Mouse (Mus musculus) right cerebral cortex, postnatal 10 days (tissue): ENCODE results near the gene Mettl9.
"Not testable (repeated sequence)": the region's sequence is repeated elsewhere in the genome, so short reads cannot be mapped to it uniquely, and the experiment has no call there.

Source experiments
- DNase-seq, 2 experiments: peaks; one replicate each; pipeline ENCODE4 v3.0.0; 2021; ENCODE audit warnings: low spot score in 2 of 2

The Mettl9 gene

DNA sequence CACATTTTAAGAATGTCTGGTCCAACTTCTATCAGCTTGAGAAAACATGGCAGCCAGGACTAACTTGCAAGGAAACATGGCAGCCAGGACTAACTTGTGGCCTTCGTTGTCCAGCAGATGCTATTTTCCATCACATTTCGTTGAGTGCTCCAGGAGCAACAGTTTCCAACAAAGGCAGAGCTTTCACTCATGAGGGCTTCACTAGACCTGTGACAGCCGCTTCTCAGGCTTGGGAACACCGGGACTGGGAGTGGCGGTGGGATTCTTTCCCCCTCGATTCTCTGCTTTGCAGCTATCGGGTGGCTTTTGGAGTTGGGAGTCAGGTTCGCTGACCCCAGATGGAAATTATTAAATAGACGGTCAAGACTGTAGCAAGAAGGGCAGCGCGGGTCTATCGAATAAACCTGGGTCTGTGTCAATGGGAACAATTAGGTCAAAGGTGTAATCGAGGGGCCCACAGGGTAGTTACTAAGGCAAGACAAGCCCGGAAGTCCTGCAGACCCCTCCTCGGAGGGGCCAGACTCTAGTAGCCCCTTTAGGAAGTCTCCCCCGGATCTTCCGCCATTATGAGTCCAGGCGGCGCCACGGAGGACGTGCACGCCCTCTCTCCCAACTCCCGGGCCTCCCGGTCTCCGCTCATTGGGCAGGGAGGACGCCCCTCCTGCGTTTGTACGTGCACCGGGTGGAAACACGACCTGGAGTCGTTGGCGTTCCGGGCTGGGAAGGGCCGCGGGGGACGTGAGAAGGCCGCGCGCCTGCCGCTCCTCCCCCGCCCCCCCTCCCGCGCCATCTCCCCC is at the start of gene Mettl9:
Gene Mettl9 (plus strand): TSS at position 590 of the 797 bp plus-strand sequence.
- peak; percentile 97 for DNase-seq

DNA sequence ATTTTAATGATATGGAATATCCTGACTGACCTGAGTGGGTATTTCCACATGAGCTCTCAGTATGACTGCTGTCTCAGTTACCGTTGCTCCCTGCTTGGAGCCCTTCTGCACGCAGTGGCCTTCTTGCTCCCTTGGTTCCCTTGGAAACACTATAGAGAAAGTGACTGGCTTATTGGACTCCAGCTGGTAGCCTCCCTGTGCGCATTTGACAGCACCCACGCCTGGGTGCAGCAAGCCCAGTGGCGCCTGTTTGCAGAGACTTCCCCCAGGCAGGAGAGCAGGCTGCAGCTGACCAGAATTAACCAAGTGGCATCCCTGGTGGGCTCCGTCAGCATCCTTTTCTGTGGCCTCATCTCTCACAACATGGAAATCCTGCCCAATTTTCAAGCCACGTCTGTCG is 43.1 kb upstream of the Mettl9 start:
- no peak for DNase-seq

DNA sequence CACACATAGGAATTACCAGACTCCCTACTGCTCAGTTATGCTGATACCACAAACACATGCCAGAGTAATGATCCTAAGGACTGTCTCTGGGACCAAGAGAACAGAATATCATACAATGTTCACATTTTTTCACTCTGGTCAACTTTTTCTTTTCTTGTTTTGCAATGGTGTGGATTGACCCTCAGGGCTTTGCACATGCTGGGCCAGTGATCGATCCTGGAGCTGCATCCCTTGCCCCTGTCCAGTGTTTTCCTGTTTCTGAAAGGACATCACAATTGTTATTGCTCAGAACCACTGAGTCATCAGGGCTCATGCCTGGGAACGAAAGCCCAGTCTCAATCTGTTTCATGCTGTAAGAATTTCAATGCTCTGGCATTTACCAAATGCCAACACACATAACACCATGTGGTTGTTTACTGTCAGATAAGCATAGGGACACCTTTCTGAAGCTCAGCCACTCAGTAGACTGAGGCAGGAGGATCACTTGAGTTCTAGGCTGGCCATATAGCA is 35.2 kb upstream of the Mettl9 start:
- no peak for DNase-seq

DNA sequence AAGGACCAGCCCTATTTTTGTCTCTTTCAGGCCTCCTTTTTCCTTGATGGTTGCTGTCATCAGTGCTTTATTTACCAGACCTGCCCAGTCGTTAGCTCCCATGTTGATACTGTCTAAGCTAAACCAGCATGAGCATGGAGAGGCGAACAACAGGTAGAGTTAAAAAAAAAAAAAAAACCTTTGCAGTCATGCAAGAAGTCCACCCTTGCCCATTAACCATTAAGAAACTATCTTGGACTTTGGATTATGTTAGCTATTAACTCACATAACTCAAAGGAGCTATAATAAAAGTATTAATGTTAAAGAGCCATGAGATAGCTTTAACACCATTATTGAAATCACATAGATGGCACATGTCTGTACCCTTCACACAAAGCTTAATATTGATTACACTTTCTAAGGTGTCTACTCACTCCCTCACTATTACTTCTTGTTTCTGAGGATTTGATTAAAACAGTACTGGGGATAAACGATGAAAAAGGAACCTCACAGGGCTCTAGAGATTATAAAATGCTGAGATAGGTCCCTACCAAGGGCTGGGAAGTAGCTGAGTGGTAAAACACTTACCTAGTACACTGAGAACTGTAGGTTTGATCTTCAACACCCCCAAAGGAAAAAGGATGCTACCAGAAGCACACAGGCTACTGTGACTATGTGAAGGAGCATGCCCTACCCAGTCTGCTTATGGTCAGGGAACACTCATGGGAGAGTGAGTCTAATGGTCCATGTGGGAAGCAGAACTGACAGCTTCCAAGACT is 34.0 kb upstream of the Mettl9 start:
- no peak for DNase-seq

DNA sequence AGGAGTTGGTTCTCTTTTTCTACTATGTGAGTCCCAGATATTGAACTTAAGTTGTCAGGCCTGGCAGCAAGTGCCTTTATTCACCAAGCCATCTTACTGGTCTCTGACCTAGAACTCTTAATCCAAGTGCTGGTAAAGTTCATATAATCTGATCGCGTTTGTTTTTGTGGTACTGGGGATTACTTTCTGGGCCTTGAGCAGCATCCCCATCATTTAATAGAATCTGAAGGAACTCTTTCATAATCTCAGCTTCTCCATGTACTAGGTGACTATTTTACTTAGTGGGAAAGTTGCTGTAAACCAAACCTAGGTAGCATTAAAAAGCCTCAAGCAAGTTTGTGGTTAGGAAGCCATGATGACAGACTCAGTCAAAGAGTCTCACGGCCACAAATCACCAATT is 32.4 kb upstream of the Mettl9 start:
- no peak for DNase-seq

DNA sequence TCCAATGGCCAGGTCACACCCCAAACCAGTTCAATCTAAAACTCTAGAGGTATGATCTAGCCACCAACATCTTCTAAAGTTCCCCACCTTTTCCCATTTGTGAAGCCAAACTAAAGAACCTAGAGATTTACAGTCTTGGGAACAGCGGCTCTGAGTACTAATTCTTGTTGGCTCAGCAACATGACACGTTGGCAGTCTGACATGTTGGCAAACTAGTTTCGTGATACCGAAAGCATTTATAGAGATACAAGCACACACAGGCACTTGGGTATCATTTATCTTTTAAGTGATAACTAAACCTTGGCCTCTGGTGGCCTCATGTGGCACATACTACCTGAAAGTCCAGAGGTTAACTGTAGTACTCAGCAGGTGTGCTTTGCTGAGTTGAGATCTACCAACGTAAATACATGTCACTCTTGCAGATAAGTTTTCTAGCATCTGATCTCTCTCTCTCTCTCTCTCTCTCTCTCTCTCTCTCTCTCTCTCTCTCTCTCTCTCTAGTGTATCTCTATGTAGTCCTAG is 31.8 kb upstream of the Mettl9 start:
- DNase-seq: no peak

DNA sequence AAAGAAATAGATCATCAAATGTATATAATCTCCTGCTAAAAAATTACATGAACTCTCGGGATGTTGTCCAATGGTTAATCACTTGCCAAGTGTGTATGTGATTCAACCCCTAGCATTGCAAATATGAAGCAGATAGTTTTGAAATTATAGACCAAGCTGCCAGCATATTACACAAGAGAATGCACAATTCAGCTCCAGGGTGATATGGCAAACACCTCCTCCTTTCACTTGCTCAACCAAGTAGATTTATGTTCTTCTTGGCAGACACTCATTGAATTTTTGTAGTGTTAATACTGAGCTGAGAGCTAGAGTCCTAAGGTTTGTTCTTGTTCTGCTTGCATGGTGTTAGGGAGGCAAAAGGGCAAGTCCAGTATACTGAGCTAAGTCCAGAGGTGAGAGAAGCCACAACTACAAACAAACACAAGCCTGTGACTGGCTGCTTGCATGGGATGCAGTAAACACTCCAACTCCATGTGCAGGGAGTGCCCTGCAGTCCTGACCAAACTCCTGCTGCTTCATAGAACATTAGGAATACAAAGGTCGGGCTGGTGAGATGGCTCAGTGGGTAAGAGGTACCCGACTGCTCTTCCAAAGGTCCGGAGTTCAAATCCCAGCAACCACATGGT is 30.3 kb upstream of the Mettl9 start:
- no peak for DNase-seq

DNA sequence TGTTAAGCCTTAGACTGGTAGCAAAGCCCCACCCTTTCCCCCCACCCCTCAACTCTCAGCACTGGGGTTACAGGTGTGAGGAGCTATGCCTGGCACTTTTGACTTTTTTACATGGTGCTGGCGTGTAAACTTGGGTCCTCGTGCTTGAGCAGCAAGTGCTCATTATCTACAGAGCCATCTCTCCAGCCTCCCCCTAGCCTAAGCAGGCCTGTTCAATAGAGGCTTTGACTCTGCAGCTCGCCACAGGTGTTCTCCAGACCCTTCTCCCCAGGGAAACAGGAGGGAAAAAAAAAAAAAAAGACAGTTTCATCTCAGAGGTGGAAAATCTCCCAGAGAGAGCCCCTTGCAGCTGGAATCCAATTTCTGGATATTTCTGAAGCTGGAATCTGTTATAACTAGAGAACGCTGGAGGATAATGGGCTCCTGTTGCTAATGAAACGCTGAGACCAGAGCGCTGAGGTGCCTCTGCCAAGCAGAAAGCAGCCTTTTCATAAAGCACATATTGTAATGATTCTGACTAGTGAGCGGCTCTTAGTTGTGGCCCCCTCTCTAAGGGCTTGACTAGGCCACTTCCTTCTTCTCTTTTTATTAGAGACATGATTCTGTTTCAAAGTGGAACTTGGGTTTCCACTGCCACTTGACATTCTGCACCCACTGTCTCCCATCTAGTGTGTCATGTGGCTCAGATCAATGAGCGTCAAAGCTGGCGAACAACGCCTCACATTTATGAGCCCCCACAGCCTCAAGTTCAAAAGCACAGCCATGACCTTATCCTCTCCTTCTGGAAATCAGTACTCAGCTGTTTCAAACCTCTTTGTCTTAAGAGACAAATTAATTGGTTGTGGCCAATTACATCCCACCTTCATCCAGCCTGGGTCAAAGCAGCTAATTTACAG is 22.2 kb upstream of the Mettl9 start:
- DNase-seq: no peak

DNA sequence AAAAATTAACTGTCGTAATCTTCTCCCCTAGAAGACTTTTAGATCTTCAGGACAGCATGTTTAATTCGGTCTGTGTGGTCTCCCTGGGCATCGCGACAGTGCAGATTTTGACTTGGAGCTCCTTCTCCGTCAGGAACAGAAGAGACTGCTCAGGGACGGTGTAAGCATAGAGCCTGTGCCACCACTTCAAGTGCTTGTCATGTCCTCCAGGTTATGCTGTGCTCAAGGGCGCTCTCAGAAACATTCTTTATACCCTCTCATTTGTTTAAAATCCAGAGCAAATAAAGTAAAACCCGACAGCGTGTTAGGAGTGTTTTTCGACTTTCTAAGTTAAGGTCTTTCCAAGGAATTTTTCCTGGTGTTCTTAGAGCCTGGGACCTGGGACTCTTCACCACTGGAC is 19.8 kb upstream of the Mettl9 start:
- DNase-seq: no peak

DNA sequence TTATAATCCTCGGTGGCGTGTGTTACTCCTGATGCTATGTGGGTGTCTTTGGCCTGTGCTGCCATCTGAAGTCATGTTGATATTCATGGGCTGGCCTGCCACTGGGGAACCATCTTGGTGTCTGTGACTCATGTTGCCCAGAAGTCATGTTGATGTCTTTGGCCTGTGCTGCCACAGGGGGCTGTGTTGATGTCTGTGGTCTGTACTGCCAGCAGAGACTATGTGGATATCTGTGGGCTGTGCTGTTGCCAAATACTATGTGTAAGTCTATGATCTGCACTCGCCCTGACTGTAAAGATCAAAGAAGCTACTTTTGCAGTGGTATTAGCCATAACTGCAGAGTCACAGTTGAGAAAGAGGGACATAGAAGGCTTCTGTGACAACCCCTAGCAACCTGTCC is 15.5 kb upstream of the Mettl9 start:
- DNase-seq: no peak

DNA sequence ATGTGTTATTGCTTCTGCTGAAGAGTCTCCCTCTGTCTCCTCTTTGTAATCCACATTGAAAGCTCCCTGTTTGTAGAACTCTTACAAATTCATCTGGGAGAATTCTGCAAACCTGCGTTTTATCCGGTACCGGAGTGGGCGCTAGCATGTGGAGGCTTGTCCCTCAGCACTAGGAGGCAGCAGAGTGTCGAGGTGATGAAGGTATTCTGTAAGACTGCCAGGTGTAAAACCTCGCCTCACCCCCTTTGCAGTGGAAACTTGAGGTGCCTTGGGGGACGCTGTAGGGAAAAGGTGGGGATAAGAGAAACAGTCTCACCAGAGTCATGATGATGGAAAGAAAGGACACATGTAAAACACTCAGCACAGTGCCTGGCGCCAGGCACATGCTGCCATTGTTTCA is 14.0 kb upstream of the Mettl9 start:
- DNase-seq: peak in 1 of 2 experiments; percentile 25

DNA sequence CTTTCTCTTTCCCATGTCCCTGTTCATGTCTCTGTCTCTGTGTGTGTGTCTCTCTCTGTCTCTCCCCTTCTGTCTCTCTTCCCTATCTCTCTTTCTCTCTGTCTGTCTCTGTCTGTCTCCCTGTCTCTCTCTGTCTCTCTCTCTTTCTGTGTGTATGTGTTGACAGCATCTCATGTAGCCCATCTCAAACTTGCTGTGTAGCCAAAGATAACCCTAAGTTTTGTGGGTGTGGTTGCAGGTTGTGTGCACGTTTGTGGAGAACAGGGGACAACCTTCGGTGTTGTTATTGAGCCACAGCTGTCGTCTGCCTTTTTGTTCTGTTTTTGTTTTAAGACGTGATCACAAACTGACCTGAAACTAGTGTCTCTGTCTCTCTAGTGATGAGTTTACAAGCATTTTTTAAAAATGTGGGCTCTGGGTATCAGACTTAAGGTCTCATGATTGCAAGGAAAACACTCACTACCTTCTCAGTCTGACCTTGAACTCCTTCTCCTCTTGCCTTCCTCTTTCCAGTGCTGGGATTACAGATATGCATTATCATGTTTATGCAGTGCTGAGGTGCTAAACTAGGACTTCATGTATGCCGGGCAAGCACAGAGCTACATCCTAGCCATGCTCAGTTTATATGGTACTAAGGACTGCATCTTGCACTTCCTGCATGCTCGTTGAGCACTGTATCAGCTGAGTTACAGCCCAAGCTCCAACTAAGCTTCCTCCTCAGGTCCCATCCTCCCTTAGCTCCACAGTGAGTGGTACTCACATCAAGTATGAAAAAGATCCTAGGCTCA is 8.8 kb upstream of the Mettl9 start:
- no peak for DNase-seq

DNA sequence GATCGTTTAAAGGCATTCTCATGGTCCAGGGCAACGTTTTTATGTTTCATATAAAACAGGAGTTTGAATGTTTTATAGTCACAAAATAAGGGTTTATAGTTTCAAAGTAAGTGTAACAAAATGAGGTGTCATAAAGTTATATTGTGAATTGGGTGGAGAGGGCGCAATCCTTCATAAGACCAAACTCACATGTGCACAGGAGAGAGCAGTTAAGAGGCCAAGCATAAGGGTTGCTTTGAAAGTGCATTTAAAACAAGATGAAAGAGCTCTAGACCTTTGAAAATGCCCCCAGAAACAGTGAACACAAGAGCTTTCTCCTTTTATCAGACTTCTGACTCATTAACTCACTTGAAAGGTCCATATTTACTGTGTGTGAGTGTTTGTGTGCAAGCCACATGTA is 7.9 kb upstream of the Mettl9 start:
- no peak for DNase-seq

DNA sequence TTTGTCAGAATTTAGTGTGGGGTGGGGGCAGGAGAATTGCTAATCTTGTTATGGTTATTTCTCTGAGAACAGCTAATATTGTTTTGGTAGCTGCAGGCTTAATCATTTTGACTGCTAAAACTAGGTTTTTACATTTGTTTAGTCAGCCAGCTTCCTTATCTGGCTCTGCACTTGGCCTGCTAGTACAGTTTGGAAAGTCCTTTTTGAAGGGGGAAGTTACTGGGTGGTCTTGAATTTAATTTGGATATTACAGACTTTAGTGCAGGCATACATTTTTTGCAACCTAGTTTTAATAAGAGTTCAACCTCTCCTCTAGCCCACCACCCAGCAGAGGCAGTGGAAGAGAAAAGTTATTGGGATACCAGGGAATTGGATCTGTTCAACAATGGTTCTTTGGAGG is 4.3 kb upstream of the Mettl9 start:
- DNase-seq: not testable (repeated sequence)

DNA sequence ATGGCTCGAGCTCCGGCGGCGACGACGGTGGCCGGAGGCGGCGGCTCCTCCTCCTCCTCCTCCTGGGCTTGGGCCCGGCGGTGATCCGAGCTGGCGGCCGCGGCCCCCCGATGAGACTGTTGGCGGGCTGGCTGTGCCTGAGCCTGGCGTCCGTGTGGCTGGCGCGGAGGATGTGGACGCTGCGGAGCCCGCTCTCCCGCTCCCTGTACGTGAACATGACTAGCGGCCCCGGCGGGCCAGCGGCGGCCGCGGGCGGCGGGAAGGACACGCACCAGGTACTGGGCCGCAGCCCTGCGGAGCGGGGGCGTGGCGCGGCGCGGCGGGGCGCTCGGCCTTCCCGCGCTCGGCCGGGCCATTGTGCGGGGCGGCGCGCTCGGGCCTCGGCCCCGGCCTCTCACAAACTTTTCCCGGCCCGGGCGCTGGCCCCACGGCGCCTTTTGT is 476 bp downstream of the Mettl9 start:
- DNase-seq: no peak

DNA sequence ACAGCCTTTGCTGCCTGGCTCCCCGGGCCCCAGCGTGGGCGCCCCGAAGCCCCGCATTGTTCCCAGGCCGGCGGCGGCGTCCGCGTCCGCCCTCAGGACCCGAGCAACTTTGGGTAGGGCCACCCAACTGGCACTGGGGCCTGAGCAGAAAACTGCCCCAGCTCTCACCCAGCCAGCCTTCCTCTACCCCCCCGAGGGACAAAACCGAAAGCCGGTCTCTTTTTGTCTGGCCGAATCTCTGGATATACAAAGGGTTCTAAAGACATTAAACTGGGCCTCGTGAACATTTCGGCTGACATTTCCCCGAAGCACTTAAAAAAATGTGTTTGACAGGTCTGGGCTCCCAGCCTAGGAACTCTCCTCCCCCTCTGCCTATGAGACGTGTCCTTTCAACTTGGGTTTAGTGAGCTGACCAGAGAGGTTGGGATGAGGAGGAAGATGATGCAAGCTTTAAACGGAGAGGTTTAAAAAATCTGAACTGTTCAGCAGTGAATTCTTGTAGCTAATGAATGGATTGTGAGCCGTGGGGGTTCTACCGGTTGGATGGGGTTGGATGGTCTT is 996 bp downstream of the Mettl9 start:
- DNase-seq: peak; percentile 33 to 48

DNA sequence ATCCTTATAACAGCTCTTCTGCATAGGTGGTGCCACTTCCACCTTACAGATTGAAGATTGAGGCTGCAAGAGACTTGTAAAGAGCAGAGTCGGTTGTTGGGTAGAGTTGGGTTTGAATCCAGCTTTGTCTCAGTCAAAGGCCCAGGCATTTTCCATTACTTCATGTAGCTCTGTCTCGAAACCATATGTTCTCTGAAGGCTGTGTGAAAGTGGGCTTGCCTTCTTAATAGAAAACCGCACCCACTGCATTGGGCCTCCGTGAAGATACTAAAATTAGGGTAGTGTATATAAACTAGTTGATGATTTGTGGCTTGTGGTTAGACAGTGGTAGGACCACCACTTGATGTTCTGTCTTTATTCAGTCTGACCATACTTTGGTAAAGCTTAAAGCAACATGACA is 6.3 kb downstream of the Mettl9 start:
- no peak for DNase-seq

DNA sequence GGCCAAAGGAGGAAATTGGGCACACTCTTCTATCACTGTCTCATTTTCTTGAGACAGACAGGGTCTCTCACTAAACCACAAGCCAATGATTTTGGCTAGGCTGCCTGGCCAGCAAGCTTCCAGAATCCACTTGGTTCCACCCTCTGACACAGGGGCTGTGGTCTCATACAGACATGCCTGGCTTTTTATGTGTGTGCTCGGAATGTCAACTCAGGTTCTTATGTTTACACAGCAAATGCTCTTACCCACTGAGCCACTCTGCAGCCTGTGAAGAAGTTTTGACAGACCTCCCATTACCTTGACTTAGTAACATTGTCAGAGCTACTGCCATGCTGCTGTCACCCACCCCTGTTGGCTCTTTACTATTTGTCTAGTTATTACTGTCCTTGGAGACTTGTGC is 7.7 kb downstream of the Mettl9 start:
- DNase-seq: no peak

DNA sequence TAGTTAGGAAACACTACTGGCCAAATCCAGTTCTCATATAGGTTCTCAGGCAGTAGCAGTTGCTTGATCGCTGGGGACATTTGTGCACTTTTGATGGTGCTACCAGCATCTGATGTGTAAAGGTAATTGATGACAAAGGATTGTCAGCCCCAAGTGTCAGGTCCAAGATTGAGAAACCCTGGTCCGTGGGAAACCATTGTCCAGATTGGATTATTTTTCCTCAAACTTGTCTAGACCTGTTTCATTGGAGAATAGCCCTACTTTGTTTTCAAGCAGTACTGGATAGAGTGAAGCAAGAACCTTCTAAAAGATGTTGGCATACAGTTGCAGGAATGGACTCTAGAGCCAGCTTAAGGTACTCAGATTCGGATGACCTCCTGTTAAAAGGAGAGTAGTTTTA is 8.8 kb downstream of the Mettl9 start:
- no peak for DNase-seq

DNA sequence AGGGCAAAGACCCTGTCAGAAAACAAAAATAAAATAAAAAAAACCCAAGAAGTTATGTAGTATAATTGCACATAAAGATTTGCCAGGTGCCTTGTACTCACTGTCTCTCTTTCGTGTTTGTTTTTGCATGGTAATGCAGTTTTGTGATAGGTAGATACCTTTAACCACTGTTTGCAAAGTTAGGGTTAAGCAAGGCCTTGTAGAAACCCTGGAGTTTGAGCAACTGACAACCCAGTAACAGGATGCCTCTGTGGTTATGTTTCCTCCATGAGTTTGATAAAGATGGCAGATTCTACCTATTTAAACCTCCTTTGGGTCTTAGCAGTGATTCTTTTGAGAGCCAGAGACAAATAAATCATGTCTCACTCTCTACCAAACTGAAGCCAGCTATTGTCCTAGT is 9.3 kb downstream of the Mettl9 start:
- DNase-seq: no peak
